Mouse (Mus musculus): ENCODE results near the gene Phf23.

DNA sequence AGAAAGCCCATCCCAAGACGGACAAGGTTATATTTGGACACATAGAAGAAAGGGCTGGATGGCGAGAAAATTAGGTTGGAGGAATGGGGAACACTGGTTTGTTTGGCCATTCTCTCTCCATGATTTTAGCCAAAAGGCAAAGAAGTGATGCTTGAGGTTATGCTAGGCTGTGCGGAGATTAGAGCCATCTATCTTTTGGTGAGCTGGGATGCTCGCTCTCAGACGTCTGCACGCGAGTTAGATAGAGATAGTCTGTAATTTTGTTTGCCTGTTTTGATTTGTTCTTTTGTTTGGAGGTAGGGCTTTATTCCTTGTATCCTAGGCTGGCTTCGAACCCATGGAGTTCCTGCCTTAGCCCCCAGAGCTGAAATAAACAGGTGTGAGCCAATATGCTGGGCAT, 5.6 kb downstream of the Phf23 start:
- TF ChIP-seq CTCF (conservative IDR thresholded peaks at IDR 0.05; ENCODE audit: insufficient read depth, insufficient read length, low read depth, low read length) = no peak
- TF ChIP-seq POLR2A (IDR thresholded peaks at IDR 0.05; ENCODE audit: low read depth, low read length) = no peak
